Mouse (Mus musculus) induced T-regulatory cell, adult 2 months (primary cell): Measurements from ENCODE around the gene Lrrc58.

Source experiments
- DNase-seq: peaks from one replicate; pipeline ENCODE4 v3.0.0-alpha.2; 2012; ENCODE audit warnings: low read depth

Gene Lrrc58

GRCm38 (mm10) chr16:37867791-37868505 lies at the start of gene Lrrc58:
TSS of gene Lrrc58 (plus strand) at chr16:37868389.
- peak; percentile 88 for DNase-seq

DNA sequence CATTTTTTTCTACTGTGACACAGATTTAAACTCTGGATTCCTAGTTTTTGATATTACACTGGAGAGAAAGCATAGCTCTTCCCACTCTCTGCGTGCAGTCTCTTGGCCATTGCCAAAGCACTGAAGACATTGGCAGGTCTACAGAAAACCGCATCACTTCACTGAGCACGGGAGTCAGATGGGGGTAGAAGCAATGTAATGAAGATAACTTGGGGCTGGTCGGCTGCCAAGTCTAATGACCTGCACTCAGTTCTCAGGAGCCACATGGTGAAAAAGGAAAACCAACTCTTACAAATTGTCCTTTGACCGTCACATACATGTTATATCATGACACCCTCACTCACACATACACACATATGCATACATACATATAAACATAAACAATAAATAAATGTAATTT lies 44.2 kb upstream of the Lrrc58 start:
- DNase-seq, result no peak

DNA sequence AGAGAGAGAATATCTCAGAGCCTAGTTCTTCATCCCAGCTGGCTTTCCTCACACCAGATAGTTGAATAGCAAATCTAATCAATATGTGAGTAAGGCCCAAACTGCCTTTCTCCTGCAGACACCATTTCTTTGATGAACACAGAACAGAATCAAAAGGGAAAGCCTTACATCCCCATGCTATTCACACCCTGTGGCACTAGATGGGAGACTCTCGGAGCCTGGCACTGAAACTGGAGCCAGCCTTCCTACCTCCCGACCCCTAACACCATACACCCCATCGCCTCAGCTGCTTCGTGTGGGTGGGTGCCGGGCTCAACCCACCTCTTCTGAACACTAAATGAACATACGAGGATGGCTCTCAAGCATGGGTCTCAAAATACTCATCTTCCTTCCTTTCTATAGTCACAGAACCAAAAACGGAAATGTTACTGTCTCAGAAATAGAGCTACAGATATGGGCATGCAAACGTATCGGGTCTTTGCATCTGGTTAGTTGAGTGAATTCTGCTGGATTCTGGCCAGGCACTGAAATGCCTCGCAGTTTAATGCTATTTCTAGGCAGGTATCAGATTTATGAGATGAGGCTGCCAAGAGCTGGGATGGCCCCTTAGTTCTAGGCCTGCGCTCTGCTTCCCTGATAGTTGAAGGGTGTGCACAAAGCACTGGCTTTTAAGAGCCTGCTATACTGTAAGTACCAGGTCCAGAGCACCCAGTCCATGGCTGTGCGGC lies 43.2 kb upstream of the Lrrc58 start:
- DNase-seq, result no peak

DNA sequence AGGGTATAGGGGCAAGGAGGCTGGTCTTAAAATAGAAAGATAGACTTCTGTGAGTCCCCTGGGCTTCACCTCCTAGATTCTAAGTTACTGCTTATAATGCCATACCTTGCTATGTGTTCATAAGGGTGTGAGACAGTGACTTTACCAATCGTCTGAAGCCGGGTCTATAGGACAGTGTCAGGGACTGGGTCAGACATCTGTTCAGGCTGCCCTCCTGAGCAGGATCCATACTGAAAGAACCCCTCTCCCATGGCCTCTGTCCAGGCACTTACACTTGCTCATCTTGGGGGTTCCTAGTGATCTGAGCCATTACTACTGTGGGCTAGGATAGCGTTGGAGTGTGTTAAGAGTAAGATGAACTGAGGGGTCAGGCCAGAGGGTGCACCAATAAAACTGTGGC lies 41.9 kb upstream of the Lrrc58 start:
- DNase-seq, result no peak

DNA sequence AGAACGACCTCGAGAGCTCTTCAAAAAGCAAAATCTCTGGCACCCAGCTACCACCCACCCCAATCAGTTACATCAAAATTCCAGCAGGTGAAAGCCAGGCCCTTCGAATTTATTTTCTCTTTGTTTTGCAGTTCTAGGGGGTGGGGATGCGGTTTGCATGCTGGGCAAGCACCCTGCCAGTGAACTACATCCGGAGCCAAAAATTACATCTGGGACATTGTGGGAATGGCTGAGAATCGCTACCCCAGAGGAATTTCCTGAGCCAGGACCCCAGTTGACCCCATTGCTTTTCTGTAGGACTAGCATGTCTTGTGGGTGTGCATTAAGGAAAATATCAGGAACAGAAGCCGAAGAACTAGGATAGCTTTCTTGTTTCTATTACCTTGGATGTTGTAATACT lies 37.1 kb upstream of the Lrrc58 start:
- DNase-seq, result no peak

- no peak for DNase-seq
These were observed 30.6 kb upstream of the Lrrc58 start for GRCm38 (mm10) chr16:37837571-37837970.

DNA sequence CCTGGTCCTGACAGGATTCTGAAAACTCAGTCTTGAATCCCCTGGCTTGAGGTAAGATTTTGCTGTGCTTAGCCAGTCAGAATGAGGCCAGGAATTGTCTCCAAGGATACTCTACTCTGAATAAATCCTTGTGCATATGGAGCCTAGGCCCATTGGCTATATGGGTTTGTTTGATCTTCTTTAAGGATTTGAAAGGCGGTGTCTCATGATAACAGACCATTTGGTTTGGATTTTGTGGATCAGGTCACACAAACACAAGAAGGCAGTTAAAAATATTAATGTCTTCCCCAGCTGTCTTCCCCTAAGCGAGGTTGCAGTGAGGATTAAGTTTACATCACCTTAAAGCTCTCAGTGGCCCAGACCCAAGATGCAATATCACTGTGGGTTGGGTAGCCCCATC lies 25.8 kb upstream of the Lrrc58 start:
- DNase-seq, result no peak

DNA sequence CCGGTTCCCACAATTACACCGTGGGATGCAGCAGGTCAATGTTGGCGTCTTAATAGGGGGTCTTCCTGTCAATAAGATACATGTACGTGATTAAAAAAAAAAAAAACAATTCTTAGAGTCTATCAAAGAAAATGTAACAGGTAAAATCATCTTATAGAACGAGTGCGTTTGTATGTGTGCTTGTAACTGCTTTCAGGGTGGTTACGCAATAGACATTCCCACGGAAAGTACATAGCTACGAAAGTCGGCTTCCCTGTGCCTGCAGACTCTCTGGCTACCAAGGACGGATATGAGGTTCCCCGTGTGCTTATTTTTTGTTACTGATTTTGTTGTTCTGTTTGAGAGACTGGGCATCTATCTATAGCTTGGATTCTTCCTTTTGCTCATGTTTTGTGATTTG lies 24.4 kb upstream of the Lrrc58 start:
- no peak for DNase-seq

- no peak for DNase-seq
These were observed 22.8 kb upstream of the Lrrc58 start for GRCm38 (mm10) chr16:37845202-37845925.

GRCm38 (mm10) chr16:37847081-37847480 lies 21.1 kb upstream of the Lrrc58 start:
- DNase-seq, result no peak

DNA sequence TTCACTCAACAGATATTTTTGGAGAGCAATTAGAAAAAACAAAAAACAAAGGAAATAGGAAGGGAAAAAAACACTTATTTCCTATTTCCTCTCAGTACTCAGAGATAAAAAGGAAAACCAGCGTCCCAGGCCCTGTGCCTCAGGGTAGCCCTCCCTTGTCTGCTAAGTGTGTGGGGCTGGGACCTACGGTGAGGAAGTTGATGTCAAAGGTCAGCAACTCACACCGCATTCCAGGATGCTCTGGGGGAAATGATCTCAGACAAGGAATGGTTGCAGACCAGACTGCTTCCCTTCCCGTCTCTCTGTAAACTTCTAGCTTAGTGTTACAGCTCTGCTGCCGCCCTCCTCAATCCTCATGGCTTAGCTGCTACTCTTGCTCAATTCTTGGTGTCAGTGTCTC lies 16.8 kb upstream of the Lrrc58 start:
- DNase-seq, result no peak

GRCm38 (mm10) chr16:37853279-37853678 lies 14.9 kb upstream of the Lrrc58 start:
- DNase-seq, result no peak

DNA sequence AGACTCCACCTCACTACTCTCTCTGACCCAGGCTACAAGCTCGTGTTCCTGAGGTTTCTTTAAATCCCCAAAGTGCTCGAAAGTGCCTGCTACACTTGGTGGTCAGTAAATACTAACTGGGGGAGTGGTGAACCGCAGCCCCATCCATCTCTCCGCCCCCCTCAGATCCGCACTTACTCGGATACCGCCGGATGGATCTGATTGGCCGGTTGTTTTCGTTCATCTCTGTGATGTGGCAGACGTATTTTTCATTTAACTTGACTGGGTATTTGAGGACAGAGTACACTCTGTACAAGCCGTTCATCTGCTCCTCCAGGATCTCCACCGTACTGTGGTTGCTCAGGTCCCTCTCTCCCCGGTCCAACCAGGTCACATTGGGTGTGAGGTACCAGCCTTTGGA lies 14.1 kb upstream of the Lrrc58 start:
- DNase-seq, result no peak

- no peak for DNase-seq
These were observed 13.6 kb upstream of the Lrrc58 start for GRCm38 (mm10) chr16:37854593-37854992.

DNA sequence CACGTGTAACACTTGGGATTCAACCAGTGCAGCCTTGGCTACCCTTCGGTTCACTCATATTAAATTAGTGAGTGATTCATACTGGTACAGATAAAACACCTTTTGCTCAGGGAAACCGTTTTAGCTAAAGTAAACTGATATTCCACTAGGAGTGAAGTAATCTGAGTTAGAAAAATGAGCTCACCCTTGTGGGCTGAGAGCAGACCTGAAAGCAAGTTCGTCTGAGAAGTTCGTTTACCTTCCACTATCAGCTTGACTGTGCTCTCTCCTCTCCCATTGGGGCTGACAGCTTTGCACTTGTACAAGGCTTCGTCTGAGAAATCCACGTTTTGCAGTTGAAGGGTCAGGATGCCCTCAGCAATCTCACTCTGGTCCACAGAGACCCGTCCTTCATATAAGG lies 12.6 kb upstream of the Lrrc58 start:
- DNase-seq, result no peak

GRCm38 (mm10) chr16:37856327-37856726 lies 11.9 kb upstream of the Lrrc58 start:
- DNase-seq, result no peak

- DNase-seq, result no peak
These were observed 10.7 kb upstream of the Lrrc58 start for GRCm38 (mm10) chr16:37857495-37857894.

DNA sequence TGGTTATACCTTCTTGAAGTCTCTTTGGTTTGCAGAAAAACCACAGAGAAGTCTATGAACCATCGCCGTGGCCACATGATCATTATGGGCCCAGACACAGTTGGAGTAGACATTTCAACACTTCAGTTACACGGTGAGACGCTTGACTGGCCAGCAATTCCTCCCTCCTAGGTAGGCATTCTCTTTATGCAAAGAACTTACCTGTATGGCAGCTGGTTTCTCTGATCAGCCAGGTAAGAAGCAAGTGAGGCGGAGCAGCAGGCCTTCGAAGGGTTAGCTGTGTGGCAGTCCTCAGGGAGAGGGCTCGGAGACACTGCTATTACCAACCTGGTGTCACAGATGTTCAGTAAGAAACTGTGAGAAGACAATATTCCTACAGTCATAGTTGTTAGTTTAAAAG lies 8.0 kb upstream of the Lrrc58 start:
- no peak for DNase-seq

GRCm38 (mm10) chr16:37861029-37861428 lies 7.2 kb upstream of the Lrrc58 start, which contains the start of gene Gm36028:
TSS of gene Gm36028 (minus strand) at chr16:37861146.
- DNase-seq, result no peak

GRCm38 (mm10) chr16:37863876-37864275 lies 4.3 kb upstream of the Lrrc58 start:
- DNase-seq, result no peak

- DNase-seq, result no peak
These were observed 2.3 kb upstream of the Lrrc58 start for GRCm38 (mm10) chr16:37865841-37866240.

DNA sequence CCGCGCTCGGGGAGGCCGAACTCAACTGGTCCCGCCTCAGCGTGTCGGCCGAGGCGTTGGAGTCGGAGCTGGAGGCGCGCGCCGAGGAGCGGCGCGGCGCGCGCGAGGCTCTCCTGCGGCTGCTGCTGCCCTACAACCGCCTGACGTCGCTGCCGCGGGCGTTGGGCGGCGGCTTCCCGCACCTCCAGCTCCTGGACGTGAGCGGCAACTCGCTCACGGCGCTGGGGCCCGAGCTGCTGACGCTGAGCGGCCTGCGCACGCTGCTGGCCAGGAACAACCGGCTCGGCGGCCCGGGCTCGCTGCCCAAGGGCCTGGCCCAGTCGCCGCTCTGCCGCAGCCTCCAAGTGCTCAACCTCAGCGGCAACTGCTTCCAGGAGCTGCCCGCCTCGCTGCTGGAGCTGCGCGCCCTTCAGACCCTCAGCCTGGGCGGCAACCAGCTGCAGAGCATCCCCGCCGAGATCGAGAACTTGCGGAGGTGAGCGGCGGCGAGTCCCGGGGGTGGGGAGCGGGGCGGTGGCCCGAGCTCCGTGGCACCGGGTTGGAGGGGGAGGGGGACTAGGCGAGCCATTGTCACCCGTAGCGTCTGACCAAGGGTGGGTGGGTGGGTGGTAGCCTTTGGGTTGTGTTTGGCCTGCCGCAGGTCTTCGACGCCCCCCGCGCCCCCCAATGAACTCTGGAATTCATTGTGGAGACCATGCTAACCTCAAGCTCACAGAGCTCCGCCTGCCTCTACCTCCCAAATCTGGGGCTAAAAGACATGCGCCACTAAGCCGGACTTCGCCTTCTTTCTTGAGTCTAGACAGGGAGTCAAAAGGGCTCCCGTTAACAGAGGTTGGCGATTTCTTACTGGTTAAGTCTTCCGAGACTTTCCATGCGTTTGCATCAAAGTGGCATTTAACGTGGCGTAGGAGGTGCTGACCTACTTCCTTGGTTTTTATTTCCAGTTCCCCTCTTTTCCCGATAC lies 599 bp downstream of the Lrrc58 start:
- peak; percentile 61 for DNase-seq
